Mouse (Mus musculus) erythroblast, embryonic 14.5 days (primary cell): ENCODE results near the gene Pex13.

Source experiments
- GATA1 ChIP-seq: IDR thresholded peaks from 2 replicates; pipeline ENCODE4 v1.6.1; 2012; ENCODE audit warnings: low read length, inconsistent platforms, mixed read lengths
- TAL1 ChIP-seq: IDR thresholded peaks from 3 replicates; pipeline ENCODE4 v1.6.1; 2012; ENCODE audit warnings: low read length, inconsistent platforms, mixed read lengths

GRCm38 (mm10) chr11:23672256-23672749, 6.5 kb upstream of the Pex13 start:
- TF ChIP-seq GATA1 (no peak), TAL1 (no peak)
